15 mouse cellular contexts compared by ENCODE assay signal in the genomic region with DNA sequence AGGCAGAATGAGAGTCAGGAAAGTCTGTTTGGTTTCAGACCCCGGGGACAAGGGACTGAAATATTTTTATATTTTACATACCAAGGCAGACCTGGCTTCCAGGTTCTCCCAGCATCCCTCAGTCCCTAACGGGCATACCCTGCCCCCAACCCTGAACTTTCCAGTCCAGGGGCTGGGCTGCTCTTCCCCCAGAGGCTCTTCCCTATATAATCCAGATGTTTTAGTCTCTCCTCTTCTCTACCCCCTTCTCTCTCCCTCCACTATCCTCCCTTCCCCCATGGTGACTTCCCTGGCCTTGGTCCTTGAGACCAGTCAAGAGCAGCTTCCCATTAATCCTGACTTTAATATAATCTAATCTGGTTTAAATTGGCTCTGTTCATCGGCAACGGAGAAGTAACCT.
DNase-seq lines count a peak whose midpoint lies in the region; ATAC-seq lines count a peak whose summit lies in the region.
"Had no signal": no experiment of that assay in that cellular context is flagged by ENCODE, and none has a peak within 500 bp of the region (broad histone marks: within the 10 kb centered on the region; RNA-seq: fewer than 3 reads in every experiment).

No protein-coding gene starts in this region.

- 0 out of 2 replicates have a peak overlapping the region, but pooled peaks have one; percentile 26 for H3K27ac ChIP-seq in forebrain, embryonic 12.5 days
- no peak overlapping the region for H3K27ac ChIP-seq in forebrain, embryonic 16.5 days (ENCODE audit: low read length)
- H3K27ac ChIP-seq in kidney, embryonic 15.5 days, result no peak overlapping the region
- H3K27ac ChIP-seq in embryonic facial prominence, embryonic 12.5 days, result peak overlapping the region; percentile 48; the same call in 1 of the 2 replicates
- H3K27ac ChIP-seq: kidney, postnatal 0 days; liver, embryonic 13.5 days had no signal

- peaks cover 28% of the 10 kb centered on the region for H3K4me1 ChIP-seq in forebrain, embryonic 12.5 days
- peaks cover 20% of the 10 kb centered on the region for H3K4me1 ChIP-seq in forebrain, embryonic 16.5 days (replicated peaks; ENCODE audit: control insufficient read depth, insufficient read depth, low read length)
- H3K4me1 ChIP-seq in kidney, embryonic 15.5 days, result peaks cover 30% of the 10 kb centered on the region
- peaks cover 33% of the 10 kb centered on the region for H3K4me1 ChIP-seq in embryonic facial prominence, embryonic 12.5 days

- H3K9me3 ChIP-seq in forebrain, embryonic 12.5 days, result no peaks in the 10 kb centered on the region
- H3K9me3 ChIP-seq in forebrain, embryonic 16.5 days (ENCODE audit: control insufficient read depth, low read length), result no peaks in the 10 kb centered on the region
- no peaks in the 10 kb centered on the region for H3K9me3 ChIP-seq in kidney, embryonic 15.5 days (replicated peaks)
- H3K9me3 ChIP-seq in embryonic facial prominence, embryonic 12.5 days, result no peaks in the 10 kb centered on the region
- H3K9me3 ChIP-seq: liver, embryonic 13.5 days had no signal

- H3K4me3 ChIP-seq in forebrain, embryonic 12.5 days (replicated peaks), result no peak overlapping the region
- H3K4me3 ChIP-seq in forebrain, embryonic 16.5 days (replicated peaks; ENCODE audit: low read length), result no peak overlapping the region
- no peak overlapping the region for H3K4me3 ChIP-seq in kidney, embryonic 15.5 days (replicated peaks)
- no peak overlapping the region for H3K4me3 ChIP-seq in embryonic facial prominence, embryonic 12.5 days
- H3K4me3 ChIP-seq: liver, embryonic 13.5 days had no signal

- WGBS in forebrain, embryonic 12.5 days, result 16% methylated on average over 4 of the region's 4 CpGs
- WGBS in forebrain, embryonic 16.5 days, result 24% methylated on average over 4 of the region's 4 CpGs
- WGBS in kidney, embryonic 15.5 days, result 36% methylated on average over 4 of the region's 4 CpGs
- 15% methylated on average over 4 of the region's 4 CpGs for WGBS in embryonic facial prominence, embryonic 12.5 days

- no peak for DNase-seq in kidney, postnatal 10 days
- DNase-seq in neural tube, embryonic 10.5 days (ENCODE audit: extremely low spot score, low spot score), result peak; percentile 30
- no peak for DNase-seq in layer of hippocampus, adult 8-10 months (ENCODE audit: low spot score in 2 of 2)
- DNase-seq in right cerebral cortex, postnatal 14 days, result no peak
- DNase-seq: cerebellum, postnatal 14 days; heart, postnatal 4 days; liver, embryonic 13.5 days; lung, postnatal 10 days; right cerebral cortex, postnatal 25 days had no signal

- H3K4me2 ChIP-seq in forebrain, embryonic 12.5 days, result no peak overlapping the region; the same call in 1 of the 2 replicates
- no peak overlapping the region for H3K4me2 ChIP-seq in forebrain, embryonic 16.5 days (ENCODE audit: low read length)
- H3K4me2 ChIP-seq in kidney, embryonic 15.5 days, result peak overlapping the region; percentile 26; the same call in 1 of the 2 replicates
- 0 out of 2 replicates have a peak overlapping the region, but pooled peaks have one; percentile 28 for H3K4me2 ChIP-seq in embryonic facial prominence, embryonic 12.5 days (replicated peaks)
- H3K4me2 ChIP-seq: liver, embryonic 13.5 days had no signal

- peaks cover 39% of the 10 kb centered on the region for H3K27me3 ChIP-seq in forebrain, embryonic 12.5 days
- 0 out of 2 replicates have a peak, but pooled peaks cover 4% of the 10 kb centered on the region for H3K27me3 ChIP-seq in forebrain, embryonic 16.5 days (replicated peaks; ENCODE audit: control insufficient read depth, insufficient read depth, low read length)
- H3K27me3 ChIP-seq in kidney, embryonic 15.5 days, result peaks cover 16% of the 10 kb centered on the region
- H3K27me3 ChIP-seq in embryonic facial prominence, embryonic 12.5 days, result peaks cover 15% of the 10 kb centered on the region

- H3K9ac ChIP-seq in forebrain, embryonic 12.5 days, result no peak overlapping the region
- H3K9ac ChIP-seq in forebrain, embryonic 16.5 days (replicated peaks; ENCODE audit: low read depth, low read length), result no peak overlapping the region
- no peak overlapping the region for H3K9ac ChIP-seq in kidney, embryonic 15.5 days
- H3K9ac ChIP-seq in embryonic facial prominence, embryonic 12.5 days, result no peak overlapping the region
- H3K9ac ChIP-seq: liver, embryonic 13.5 days had no signal

- no peak for ATAC-seq in forebrain, embryonic 12.5 days (ENCODE audit: low FRiP score)
- ATAC-seq in forebrain, embryonic 16.5 days, result no peak
- no peak for ATAC-seq in kidney, embryonic 15.5 days (replicated peaks; ENCODE audit: low FRiP score)
- no peak for ATAC-seq in embryonic facial prominence, embryonic 12.5 days (ENCODE audit: insufficient number of reproducible peaks, insufficient read depth, low FRiP score, low TSS enrichment)
- ATAC-seq: intestine, embryonic 16.5 days had no signal

- no peaks in the 10 kb centered on the region for H3K36me3 ChIP-seq in forebrain, embryonic 12.5 days (replicated peaks)
- H3K36me3 ChIP-seq in forebrain, embryonic 16.5 days (ENCODE audit: control insufficient read depth, insufficient read depth), result no peaks in the 10 kb centered on the region
- no peaks in the 10 kb centered on the region for H3K36me3 ChIP-seq in kidney, embryonic 15.5 days
- no peaks in the 10 kb centered on the region for H3K36me3 ChIP-seq in embryonic facial prominence, embryonic 12.5 days
- H3K36me3 ChIP-seq: liver, embryonic 13.5 days had no signal

Comparison
In these comparisons a context has a peak if more than half of its experiments do, and no peak if none do; other contexts are left out.
1. H3K27ac ChIP-seq: peak in forebrain, embryonic 12.5 days (single experiment) and embryonic facial prominence, embryonic 12.5 days (single experiment); none in forebrain, embryonic 16.5 days (single experiment) and kidney, embryonic 15.5 days (single experiment).
2. H3K4me2 ChIP-seq: peak in kidney, embryonic 15.5 days (single experiment) and embryonic facial prominence, embryonic 12.5 days (single experiment); none in forebrain, embryonic 12.5 days (single experiment) and forebrain, embryonic 16.5 days (single experiment).